Mouse (Mus musculus) liver, adult 2 months (tissue): Measurements from ENCODE around the gene Sf3b6. TPM values are rescaled to one million over a fixed set of nuclear protein-coding genes. Genes with fewer than 3 reads are reported as not detected.

Experiments used
- DNase-seq: peaks from one replicate; pipeline ENCODE4 v3.0.0-alpha.2; 2011; ENCODE audit warnings: low read depth, low spot score; ENCODE audit errors: extremely low read depth
- H3K27ac ChIP-seq: fragments of 200-500 bp; replicated peaks from 2 replicates; pipeline ENCODE4 v1.5.1; 2012; ENCODE audit warnings: low read depth, mild to moderate bottlenecking, control low read depth, inconsistent platforms, low read length; ENCODE audit not compliant: insufficient read depth
- H3K27me3 ChIP-seq: fragments of 200-500 bp; 2 replicates; pipeline ENCODE4 v1.6.1; 2012; ENCODE audit warnings: mild to moderate bottlenecking, moderate library complexity, low read length, inconsistent platforms; ENCODE audit not compliant: control insufficient read depth, insufficient read depth
- H3K36me3 ChIP-seq: fragments of 200-500 bp; 2 replicates; pipeline ENCODE4 v1.6.1; 2012; ENCODE audit warnings: low read length, inconsistent platforms; ENCODE audit not compliant: control insufficient read depth, insufficient read depth
- H3K4me1 ChIP-seq: fragments of 200-500 bp; 2 replicates; pipeline ENCODE4 v1.6.1; 2011; ENCODE audit warnings: low read length; ENCODE audit not compliant: control insufficient read depth, insufficient read depth
- H3K4me3 ChIP-seq: fragments of 200-500 bp; 2 replicates; pipeline ENCODE4 v1.5.1; 2011; ENCODE audit warnings: low read depth, mild to moderate bottlenecking, control low read depth, low read length, moderate library complexity; ENCODE audit not compliant: insufficient read depth
- H3K79me2 ChIP-seq: fragments of 200-500 bp; 2 replicates; pipeline ENCODE4 v1.6.1; 2012; ENCODE audit warnings: inconsistent platforms, mild to moderate bottlenecking, low read length, moderate library complexity; ENCODE audit not compliant: control insufficient read depth, insufficient read depth
- H3K9ac ChIP-seq: fragments of 200-500 bp; 2 replicates; pipeline ENCODE4 v1.6.1; 2012; ENCODE audit warnings: low read depth, mild to moderate bottlenecking, control low read depth, inconsistent platforms, low read length
- CTCF ChIP-seq: fragments of 200-500 bp; IDR thresholded peaks from 2 replicates; pipeline ENCODE4 v1.5.1; 2011; ENCODE audit warnings: low read depth, low read length, control low read depth
- POLR2A ChIP-seq: fragments of 200-500 bp; IDR thresholded peaks from 2 replicates; pipeline ENCODE4 v1.6.1; 2011; ENCODE audit warnings: low read length, control low read depth; ENCODE audit not compliant: insufficient read depth; ENCODE audit errors: extremely low read depth
- WGBS: fragments of 180-500 bp; shearing (Covaris S2); methylation state at CpG from one replicate; pipeline ENCODE4 v1.1.7; 2018; 5-methylcytosine and 5-hydroxymethylcytosine counted together
- polyA plus RNA-seq: library from polyadenylated mRNA; depleted of rRNA; stranded (reverse); fragments of >200 nt; gene quantifications from 2 replicates; pipeline ENCODE4 v1.2.3, GENCODE M21; 2012; rRNA removed
- total RNA-seq: library from RNA; depleted of rRNA; stranded (reverse); fragments of >200 nt; gene quantifications from 2 replicates; pipeline ENCODE4 v1.2.3, GENCODE M21; 2014; rRNA removed

The Sf3b6 gene
- total RNA-seq (64.2 and 67.3 TPM in 2 replicates), polyA plus RNA-seq (14.3 and 24.2 TPM in 2 replicates)

DNA sequence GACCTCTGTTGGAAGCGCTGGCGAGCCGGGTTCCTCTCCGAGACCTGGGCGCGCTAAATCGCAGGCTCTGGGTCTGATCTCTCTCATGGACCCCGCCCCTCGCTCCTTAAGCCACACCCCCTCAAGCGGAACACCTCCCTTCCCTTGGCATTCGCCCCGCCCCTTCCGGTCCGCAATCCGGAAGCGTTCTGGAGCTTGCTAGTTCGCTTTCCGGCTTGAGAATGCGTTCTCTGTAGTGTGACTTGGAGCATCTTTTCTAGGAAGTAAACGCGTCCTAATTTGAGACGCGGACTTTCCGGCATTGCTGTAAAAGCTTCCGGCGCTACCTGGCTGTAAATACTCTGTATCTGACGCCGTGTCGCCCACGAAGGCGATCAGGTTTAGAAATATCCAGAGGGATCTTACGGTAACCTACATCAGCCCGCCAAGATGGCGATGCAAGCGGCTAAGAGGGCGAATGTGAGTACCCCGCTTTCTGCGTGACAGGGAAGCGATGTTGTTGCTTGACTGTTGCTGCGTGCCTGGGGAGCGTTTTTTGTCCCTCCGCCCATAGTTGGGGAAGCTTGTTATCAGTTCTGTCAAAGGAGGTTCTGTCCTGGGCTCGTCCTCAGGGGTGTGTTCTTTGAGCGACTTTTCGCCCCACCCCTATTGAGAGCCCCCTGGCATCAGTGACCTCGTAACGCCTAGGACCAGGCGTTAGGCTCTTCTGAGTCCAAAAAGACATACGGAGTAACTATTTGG is at the start of gene Sf3b6:
Sf3b6 (plus strand) TSS at position 184 of the 741 bp plus-strand sequence.
- Histone ChIP-seq H3K79me2 (no peaks in the 10 kb centered on the region; the same call in 1 of the 2 replicates), H3K36me3 (peaks cover 17% of the 10 kb centered on the region), H3K9ac (peak within 1 kb of the TSS; percentile 69), H3K4me3 (peak within 1 kb of the TSS; percentile 64), H3K27ac (peak within 1 kb of the TSS; percentile 84), H3K27me3 (no peaks in the 10 kb centered on the region), H3K4me1 (peaks cover 8% of the 10 kb centered on the region; the same call in 1 of the 2 replicates)
- DNase-seq = peak; percentile 92
- TF ChIP-seq POLR2A = peak; percentile 82
- no peak for TF ChIP-seq CTCF
- WGBS = under 1% methylated on average over 49 of the region's 49 CpGs

DNA sequence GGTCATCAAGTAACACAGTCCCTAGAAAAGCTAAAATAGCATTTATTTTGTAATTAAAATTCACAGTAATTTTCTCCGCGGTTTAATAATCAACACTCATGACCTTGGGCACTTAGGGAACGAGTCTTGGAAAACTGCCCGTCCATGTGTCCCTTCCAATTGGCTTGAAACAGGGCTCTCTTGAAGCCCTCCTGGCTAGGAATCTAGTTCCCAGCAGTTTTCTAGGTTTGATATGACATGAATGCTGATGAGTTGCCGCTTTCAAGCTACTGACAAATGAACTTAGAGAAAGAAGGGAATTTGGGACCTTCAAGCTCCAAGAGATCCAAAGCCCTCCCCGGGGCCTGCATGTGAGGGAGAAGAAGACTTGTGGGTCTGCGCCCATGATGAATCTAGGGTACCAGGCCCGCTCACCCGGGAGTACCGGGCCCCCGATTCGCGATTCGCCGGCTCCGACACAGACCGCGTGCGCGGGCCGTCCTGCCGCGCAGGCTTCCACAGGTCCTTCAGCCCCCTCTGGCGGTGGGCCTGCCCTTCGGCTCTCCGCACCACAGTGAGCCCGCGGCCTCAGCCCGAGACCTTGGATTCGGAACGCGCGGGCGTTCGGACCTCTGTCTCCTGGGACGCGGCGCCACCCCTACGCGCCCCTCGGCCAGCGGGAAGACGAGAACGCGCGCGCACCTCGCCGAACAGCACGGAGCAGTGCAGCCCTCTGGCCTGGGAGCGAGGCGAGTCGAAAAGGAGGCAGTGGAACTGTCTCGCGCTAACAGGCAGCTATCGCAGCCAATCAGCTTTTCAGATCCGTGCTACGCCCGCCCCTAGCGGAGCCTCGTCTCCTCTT is 48.6 kb upstream of the Sf3b6 start, which contains the start of the genes Pfn4 and Fam228b:
Pfn4 (plus strand) TSS at position 531 of the 841 bp plus-strand sequence.
Fam228b (minus strand) TSS at position 776 of the 841 bp plus-strand sequence.
- H3K4me1 ChIP-seq = peaks cover 2% of the 10 kb centered on the region; the same call in 1 of the 2 replicates
- H3K4me3 ChIP-seq = peak within 1 kb of the TSS; percentile 91
- no peaks in the 10 kb centered on the region for H3K36me3 ChIP-seq
- H3K27ac ChIP-seq = peak within 1 kb of the TSS; percentile 85
- TF ChIP-seq CTCF = peak; percentile 90
- TF ChIP-seq POLR2A = 0 out of 2 replicates have a peak, but pooled peaks have one; percentile 49
- H3K79me2 ChIP-seq = no peaks in the 10 kb centered on the region
- DNase-seq = peak; percentile 83
- no peaks in the 10 kb centered on the region for H3K27me3 ChIP-seq
- 1% methylated on average over 61 of the region's 61 CpGs for WGBS
- peak within 1 kb of the TSS; percentile 97 for H3K9ac ChIP-seq

DNA sequence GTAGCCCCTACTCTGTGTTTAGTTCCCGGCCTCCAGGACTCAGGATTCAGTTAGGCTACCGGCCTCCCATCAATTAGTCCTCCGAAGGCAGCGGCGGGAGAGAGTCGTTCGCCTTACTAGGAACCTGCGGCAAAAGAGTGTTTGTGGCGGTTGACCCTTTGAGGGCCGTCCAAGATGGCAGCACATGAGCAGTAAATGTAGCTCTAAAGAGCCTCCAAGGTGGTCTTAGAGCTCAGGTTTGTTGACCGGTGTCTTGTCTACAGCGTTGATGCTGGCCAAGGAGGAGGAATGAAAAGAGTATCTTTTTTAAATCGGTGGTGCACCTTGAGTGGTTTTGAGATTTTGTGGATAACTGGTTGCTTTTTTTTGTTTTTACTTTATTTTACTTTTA is 48.0 kb upstream of the Sf3b6 start:
- H3K36me3 ChIP-seq = no peaks in the 10 kb centered on the region
- peak overlapping the region; percentile 28; the same call in 1 of the 2 replicates for H3K9ac ChIP-seq
- no peak for TF ChIP-seq CTCF
- TF ChIP-seq POLR2A = no peak
- peak overlapping the region; percentile 91 for H3K4me3 ChIP-seq
- WGBS = 29% methylated on average over 13 of the region's 13 CpGs
- no peak for DNase-seq
- no peaks in the 10 kb centered on the region for H3K27me3 ChIP-seq
- peaks cover 2% of the 10 kb centered on the region; the same call in 1 of the 2 replicates for H3K4me1 ChIP-seq
- peak overlapping the region; percentile 11; the same call in 1 of the 2 replicates for H3K27ac ChIP-seq
- no peaks in the 10 kb centered on the region for H3K79me2 ChIP-seq

DNA sequence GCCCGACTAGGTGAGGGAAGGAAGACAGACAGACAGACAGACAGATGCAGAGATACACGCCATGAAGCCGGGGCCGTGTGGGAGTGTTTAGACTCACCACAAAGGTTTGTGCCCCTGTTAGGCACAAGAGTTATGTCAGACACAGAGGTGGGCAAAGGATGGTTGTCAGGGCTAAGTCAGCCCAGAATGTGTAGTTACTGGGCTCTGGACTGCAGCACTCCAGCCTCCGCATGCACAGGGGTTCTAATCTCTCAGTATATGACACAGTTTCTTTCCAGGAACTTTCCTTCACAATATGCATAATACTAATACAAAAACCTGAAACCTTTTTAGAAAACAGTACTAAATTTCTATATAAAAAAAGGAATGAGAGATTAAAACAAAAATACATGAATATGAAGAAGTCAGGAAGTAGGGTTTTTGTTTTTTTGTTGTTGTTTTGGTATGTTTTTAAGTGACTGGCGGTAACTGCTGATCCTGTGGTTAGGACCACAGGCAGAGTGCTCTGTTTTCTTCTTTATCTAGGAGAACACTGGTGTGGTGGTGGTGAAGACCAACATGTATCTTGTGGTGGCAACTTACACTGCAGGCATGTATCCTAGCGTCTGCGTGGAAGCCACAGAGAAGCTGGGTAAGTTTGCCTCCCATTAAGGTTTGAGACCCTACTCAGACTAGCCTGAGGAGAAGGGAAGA is 42.3 kb upstream of the Sf3b6 start:
- no peak for TF ChIP-seq POLR2A
- TF ChIP-seq CTCF = no peak
- WGBS = 91% methylated on average over 8 of the region's 8 CpGs

DNA sequence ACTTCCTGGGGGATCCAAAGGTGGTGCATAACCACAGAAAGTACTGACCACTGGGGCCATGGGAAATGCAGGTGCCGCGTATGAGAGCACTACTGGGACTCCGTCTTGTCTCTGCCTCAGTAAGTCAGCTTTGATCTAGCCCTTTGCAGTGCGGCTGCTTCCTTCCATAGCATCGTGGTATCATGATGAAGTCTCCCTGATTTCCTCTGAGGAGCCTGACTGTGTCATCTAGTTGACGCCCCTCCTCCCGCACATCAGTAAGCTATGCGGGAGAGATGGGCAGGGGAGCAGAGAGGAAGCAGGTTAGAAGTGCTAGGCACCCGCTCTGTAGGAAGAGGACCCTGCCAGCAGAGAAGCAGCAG is 41.8 kb upstream of the Sf3b6 start:
- Histone ChIP-seq H3K4me1 (no peaks in the 10 kb centered on the region), H3K4me3 (no peak overlapping the region), H3K79me2 (no peaks in the 10 kb centered on the region), H3K27ac (no peak overlapping the region), H3K36me3 (no peaks in the 10 kb centered on the region), H3K27me3 (no peaks in the 10 kb centered on the region), H3K9ac (no peak overlapping the region)
- TF ChIP-seq POLR2A = no peak
- no peak for TF ChIP-seq CTCF
- WGBS = 76% methylated on average over 9 of the region's 9 CpGs
- DNase-seq = no peak

More for the DNA sequence above, 42.3 kb upstream of the Sf3b6 start:
- H3K36me3 ChIP-seq = no peaks in the 10 kb centered on the region
- H3K4me1 ChIP-seq = no peaks in the 10 kb centered on the region
- DNase-seq = no peak
- H3K4me3 ChIP-seq = no peak overlapping the region
- no peak overlapping the region for H3K9ac ChIP-seq
- no peaks in the 10 kb centered on the region for H3K79me2 ChIP-seq
- no peaks in the 10 kb centered on the region for H3K27me3 ChIP-seq
- no peak overlapping the region for H3K27ac ChIP-seq
